Mouse (Mus musculus) kidney, embryonic 15.5 days (tissue): Measurements from ENCODE around the gene Cct2. TPM values are rescaled to one million over a fixed set of nuclear protein-coding genes. Genes with fewer than 3 reads are reported as not detected.
A peak's percentile ranks its signal among the peaks of the same experiment; 100 is the strongest.
"Not testable (repeated sequence)": the region's sequence is repeated elsewhere in the genome, so short reads cannot be mapped to it uniquely, and the experiment has no call there.

ENCODE experiments used
- ATAC-seq: fragments of 200-750 bp; cut with Nextera tagmentation; replicated peaks from 2 replicates; pipeline ENCODE4 v1.8.0; 2017; ENCODE audit warnings: moderate TSS enrichment; ENCODE audit not compliant: low FRiP score
- H3K27ac ChIP-seq: fragments of 300-500 bp; sonication (generic); 2 replicates; pipeline ENCODE4 v1.5.1; 2015; ENCODE audit warnings: mild to moderate bottlenecking, inconsistent platforms
- H3K27me3 ChIP-seq: fragments of 300-500 bp; sonication (generic); 2 replicates; pipeline ENCODE4 v1.6.1; 2015; ENCODE audit warnings: inconsistent platforms
- H3K36me3 ChIP-seq: fragments of 300-500 bp; sonication (generic); 2 replicates; pipeline ENCODE4 v1.6.1; 2015; ENCODE audit warnings: inconsistent platforms
- H3K4me1 ChIP-seq: fragments of 300-500 bp; sonication (generic); 2 replicates; pipeline ENCODE4 v1.6.1; 2015; ENCODE audit warnings: inconsistent platforms
- H3K4me2 ChIP-seq: fragments of 300-500 bp; sonication (generic); 2 replicates; pipeline ENCODE4 v1.6.1; 2015; ENCODE audit warnings: moderate library complexity, mild to moderate bottlenecking, inconsistent platforms
- H3K4me3 ChIP-seq: fragments of 300-500 bp; sonication (generic); replicated peaks from 2 replicates; pipeline ENCODE4 v1.5.1; 2015; ENCODE audit warnings: mild to moderate bottlenecking, inconsistent platforms
- H3K9ac ChIP-seq: fragments of 300-500 bp; sonication (generic); 2 replicates; pipeline ENCODE4 v1.6.1; 2015; ENCODE audit warnings: mild to moderate bottlenecking, inconsistent platforms
- H3K9me3 ChIP-seq: fragments of 300-500 bp; sonication (generic); replicated peaks from 2 replicates; pipeline ENCODE4 v1.6.1; 2016; ENCODE audit warnings: inconsistent platforms
- WGBS: fragments of 180-500 bp; shearing (Covaris S2); methylation state at CpG from one replicate; pipeline ENCODE4 v1.1.7; 2015; ENCODE audit warnings: mixed read lengths; 5-methylcytosine and 5-hydroxymethylcytosine counted together
- polyA plus RNA-seq: library from polyadenylated mRNA; unstranded; fragments of >200 nt; fragmentation: Nextera tagmentation; extraction: Ambion mirVana; gene quantifications from 2 replicates; pipeline ENCODE4 v1.2.1, GENCODE M21; 2015

Gene Cct2
- polyA plus RNA-seq, 1 experiment from 2014 or later: 258 TPM

DNA sequence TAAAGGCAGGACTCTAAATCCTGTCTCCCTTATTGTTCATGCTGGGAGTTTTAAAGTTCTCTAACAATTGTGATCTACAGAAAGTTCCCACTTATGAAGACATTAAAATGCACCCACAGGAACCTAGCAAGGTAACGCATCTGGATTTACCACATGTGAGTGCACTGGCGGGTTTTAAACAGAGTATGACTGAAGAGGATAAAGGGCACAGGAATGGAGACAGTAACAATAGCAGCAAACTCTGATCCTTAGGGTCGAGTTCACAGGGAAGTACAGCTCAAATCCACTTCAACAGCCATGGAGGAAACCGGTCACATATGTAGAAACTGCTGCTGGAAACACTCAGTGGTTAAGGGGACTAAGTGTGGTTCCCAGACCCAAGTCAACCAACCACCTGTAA is 14.4 kb downstream of the Cct2 start:
- WGBS: 77% methylated on average over 4 of the region's 4 CpGs
- peaks cover 7% of the 10 kb centered on the region; the same call in 1 of the 2 replicates for H3K27me3 ChIP-seq

DNA sequence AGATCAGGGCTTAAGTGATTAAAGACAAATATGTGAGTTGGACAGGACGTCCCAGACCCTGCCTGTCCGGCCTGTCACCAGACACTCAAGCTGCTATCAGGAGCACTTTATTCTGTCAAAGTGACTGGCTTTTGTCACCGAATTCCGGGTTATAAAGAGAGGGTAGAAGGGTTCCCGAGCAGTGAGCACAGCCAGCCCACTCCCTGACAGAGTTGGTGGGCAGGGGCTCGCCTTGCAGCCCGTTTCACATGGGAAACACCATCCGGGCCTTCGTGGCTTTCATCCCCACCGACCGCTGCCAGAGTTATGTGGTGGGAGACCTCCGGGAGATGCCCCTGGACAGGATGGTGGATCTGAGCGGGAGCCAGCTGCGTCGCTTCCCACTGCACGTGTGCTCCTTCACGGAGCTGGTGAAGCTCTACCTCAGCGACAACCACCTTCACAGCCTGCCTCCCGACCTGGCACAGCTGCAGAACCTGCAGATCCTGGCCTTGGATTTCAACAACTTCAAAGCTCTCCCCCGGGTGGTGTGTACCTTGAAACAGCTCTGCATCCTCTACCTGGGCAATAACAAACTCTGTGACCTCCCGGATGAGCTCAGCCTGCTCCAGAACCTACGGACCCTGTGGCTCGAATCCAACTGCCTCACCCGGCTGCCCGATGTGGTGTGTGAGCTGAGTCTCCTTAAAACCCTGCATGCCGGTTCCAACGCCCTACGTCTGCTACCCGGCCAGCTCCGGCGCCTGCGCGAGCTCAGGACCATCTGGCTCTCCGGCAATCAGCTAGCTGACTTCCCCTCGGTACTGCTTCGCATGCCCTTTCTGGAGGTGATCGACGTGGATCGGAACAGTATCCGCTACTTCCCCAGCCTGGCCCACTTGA is 18.2 kb downstream of the Cct2 start, which contains the start of gene Lrrc10:
TSS of gene Lrrc10 (plus strand) at position 167 of the 882 bp plus-strand sequence.
- Histone ChIP-seq H3K27ac (no peak within 1 kb of the TSS), H3K4me2 (peak within 1 kb of the TSS; percentile 46), H3K27me3 (peaks cover 12% of the 10 kb centered on the region; the same call in 1 of the 2 replicates), H3K9ac (no peak within 1 kb of the TSS), H3K4me3 (peak within 1 kb of the TSS; percentile 15), H3K36me3 (peaks cover 16% of the 10 kb centered on the region), H3K4me1 (peaks cover 27% of the 10 kb centered on the region), H3K9me3 (no peaks in the 10 kb centered on the region)
- 39% methylated on average over 40 of the region's 40 CpGs for WGBS
- no peak; the same call in 1 of the 2 replicates for ATAC-seq

More for the DNA sequence above, 14.4 kb downstream of the Cct2 start:
- H3K4me3 ChIP-seq: no peak overlapping the region
- ATAC-seq: no peak
- peaks cover 22% of the 10 kb centered on the region for H3K4me1 ChIP-seq
- no peaks in the 10 kb centered on the region for H3K9me3 ChIP-seq
- H3K4me2 ChIP-seq: no peak overlapping the region
- H3K9ac ChIP-seq: no peak overlapping the region
- H3K36me3 ChIP-seq: peaks cover 55% of the 10 kb centered on the region
- no peak overlapping the region for H3K27ac ChIP-seq

DNA sequence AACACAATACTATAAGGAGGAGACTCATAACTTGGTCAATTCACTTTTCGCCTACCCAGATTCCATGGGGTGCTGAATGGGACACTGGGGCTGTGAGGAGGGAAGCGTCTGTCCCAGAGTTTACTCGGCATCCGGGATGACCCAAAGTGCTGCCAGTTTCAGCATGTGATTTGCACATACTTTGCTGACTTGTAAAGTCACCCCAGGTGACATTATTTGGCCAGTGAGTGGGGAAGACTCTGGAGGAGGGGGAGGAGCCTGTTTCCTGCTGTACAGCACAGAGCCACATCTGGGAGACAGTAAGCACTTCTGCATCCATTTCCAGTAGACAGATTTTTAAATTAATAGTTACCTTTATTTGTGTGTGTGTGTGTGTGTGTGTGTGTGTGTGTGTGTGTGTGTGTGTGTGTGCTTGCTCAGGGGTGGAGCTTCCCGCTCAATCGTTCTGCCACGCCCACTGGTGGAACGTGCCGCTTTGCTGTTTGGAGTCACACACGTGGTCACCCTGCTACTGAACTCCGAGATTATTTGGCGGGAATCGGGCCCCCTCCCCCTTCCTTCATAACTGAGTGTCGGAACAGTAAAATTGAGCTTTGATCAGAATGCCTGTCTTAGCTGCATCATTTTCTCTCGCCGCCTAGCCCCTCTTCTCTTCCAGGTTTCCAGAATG is 20.0 kb downstream of the Cct2 start:
- not testable (repeated sequence) for ATAC-seq

DNA sequence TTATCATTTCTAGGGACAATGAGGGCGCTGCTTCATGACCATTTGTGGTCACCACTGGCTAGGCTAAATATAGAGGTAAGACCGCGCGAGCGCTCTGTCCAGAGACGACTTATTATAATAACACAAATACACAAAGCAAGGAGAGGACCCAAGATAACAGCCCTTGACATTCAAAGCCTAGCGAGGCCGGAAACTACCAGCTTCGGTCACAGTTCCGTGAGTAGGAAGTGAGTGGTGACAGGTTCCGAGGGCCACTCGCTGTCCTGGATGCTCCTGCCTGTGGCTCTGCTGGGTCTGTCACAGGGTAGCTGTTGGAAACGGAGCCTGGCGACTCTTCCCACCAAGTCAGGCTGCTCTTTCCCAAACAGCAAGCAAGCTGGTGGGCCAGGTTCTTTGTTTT is 21.3 kb downstream of the Cct2 start:
- Histone ChIP-seq H3K9ac (no peak overlapping the region), H3K9me3 (no peaks in the 10 kb centered on the region), H3K27ac (no peak overlapping the region), H3K4me3 (no peak overlapping the region), H3K4me2 (no peak overlapping the region), H3K27me3 (peaks cover 12% of the 10 kb centered on the region; the same call in 1 of the 2 replicates), H3K4me1 (peaks cover 19% of the 10 kb centered on the region), H3K36me3 (no peaks in the 10 kb centered on the region)
- no peak for ATAC-seq
- 84% methylated on average over 14 of the region's 14 CpGs for WGBS

More for the DNA sequence above, 20.0 kb downstream of the Cct2 start:
- H3K4me2 ChIP-seq: peak overlapping the region; percentile 33
- H3K9ac ChIP-seq, H3K36me3 ChIP-seq, H3K4me3 ChIP-seq, H3K27ac ChIP-seq, H3K9me3 ChIP-seq: not testable (repeated sequence)
- peaks cover 12% of the 10 kb centered on the region; the same call in 1 of the 2 replicates for H3K27me3 ChIP-seq
- peaks cover 23% of the 10 kb centered on the region for H3K4me1 ChIP-seq
- 55% methylated on average over 16 of the region's 16 CpGs for WGBS

DNA sequence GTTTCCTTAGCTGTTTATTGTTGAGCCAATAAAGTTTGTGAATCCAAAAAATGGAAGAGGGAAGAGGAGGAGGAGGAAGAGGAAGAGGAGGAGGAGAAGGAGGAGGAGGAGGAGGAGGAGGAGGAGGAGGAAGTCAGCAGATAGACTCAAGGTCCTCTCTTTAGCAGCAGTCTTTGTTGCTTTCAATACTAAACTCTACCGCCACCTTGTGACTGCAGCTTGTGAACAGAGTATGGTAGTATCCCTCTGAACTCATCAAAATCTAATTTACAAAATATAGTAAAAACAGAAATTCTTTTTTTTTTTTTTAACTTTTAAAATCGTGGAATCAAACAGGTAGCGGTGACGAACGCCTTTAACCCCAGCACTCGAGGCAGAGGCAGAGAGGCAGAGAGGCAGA is 23.3 kb downstream of the Cct2 start:
- Histone ChIP-seq H3K4me3 (no peak overlapping the region), H3K36me3 (no peaks in the 10 kb centered on the region), H3K9me3 (no peaks in the 10 kb centered on the region), H3K9ac (no peak overlapping the region), H3K4me2 (no peak overlapping the region), H3K27me3 (peaks cover 7% of the 10 kb centered on the region; the same call in 1 of the 2 replicates), H3K27ac (no peak overlapping the region), H3K4me1 (peaks cover 8% of the 10 kb centered on the region; the same call in 1 of the 2 replicates)
- WGBS: 75% methylated on average over 6 of the region's 6 CpGs
- no peak; the same call in 1 of the 2 replicates for ATAC-seq

DNA sequence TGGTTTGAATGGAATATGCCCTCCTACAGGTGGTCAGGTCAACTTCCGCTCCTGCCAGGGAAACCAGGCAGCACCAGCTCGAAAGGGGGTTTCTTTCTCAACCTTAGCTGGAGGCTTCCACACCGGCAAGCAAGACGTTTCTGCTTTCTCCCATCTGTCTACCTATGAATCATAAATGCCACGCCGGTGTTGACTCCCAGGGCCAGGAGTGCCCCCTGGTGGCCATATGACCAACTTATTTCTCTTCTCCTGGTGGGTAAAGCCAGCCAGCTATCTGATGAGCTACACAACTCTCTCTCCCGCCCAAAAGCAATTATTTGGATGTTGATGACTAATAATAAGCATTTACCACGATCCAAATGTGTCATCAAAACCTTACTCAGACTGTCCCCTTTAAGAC is 29.8 kb downstream of the Cct2 start:
- WGBS: 24% methylated on average over 8 of the region's 8 CpGs
- H3K9ac ChIP-seq: no peak overlapping the region
- ATAC-seq: 0 out of 2 replicates have a peak, but pooled peaks have one; percentile 56
- H3K4me3 ChIP-seq: no peak overlapping the region
- H3K4me1 ChIP-seq: no peaks in the 10 kb centered on the region
- no peak overlapping the region; the same call in 1 of the 2 replicates for H3K4me2 ChIP-seq
- peaks cover 8% of the 10 kb centered on the region; the same call in 1 of the 2 replicates for H3K27me3 ChIP-seq
- no peaks in the 10 kb centered on the region for H3K9me3 ChIP-seq
- H3K36me3 ChIP-seq: no peaks in the 10 kb centered on the region
- no peak overlapping the region for H3K27ac ChIP-seq

DNA sequence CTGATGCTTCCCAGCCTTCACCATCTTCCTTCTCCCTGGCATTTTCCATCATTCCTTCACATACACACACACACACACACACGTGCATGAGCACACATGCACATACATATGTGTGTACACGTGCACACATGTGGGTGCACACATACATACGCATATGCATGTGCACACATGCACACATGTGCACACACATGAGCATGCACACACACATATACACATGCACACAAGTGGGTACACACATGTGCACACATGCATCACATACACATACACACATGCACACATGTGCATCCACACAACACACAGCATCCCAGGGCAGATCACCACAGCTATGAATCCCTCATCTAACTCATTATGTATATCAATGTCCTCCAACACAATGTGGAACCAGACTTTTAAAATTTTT is 32.5 kb downstream of the Cct2 start:
- ATAC-seq: no peak
- Histone ChIP-seq H3K4me3 (no peak overlapping the region), H3K27me3 (peaks cover 25% of the 10 kb centered on the region), H3K9me3 (no peaks in the 10 kb centered on the region), H3K4me2 (no peak overlapping the region), H3K9ac (no peak overlapping the region), H3K27ac (no peak overlapping the region), H3K36me3 (no peaks in the 10 kb centered on the region), H3K4me1 (no peaks in the 10 kb centered on the region)
- 97% methylated on average over 3 of the region's 3 CpGs for WGBS

DNA sequence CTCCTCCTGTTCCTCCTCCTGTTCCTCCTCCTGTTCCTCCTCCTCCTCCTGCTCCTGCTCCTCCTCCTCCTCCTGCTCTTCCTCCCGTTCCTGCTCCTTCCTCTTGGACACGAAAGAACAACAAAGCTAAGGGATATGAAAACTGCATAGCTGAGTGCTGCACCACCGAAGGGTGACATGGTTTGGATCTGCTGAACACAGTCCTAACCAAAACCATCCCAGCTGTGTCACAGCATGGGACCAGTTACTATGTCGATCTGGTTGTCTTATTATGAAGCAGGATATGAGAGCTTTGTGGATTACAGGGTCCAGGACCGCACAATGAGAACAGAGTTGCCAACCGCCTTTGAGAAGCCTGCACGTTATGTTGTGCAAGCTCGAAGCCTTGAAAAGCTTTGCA is 37.4 kb downstream of the Cct2 start:
- no peak overlapping the region for H3K4me2 ChIP-seq
- ATAC-seq: no peak
- WGBS: 76% methylated on average over 8 of the region's 8 CpGs

DNA sequence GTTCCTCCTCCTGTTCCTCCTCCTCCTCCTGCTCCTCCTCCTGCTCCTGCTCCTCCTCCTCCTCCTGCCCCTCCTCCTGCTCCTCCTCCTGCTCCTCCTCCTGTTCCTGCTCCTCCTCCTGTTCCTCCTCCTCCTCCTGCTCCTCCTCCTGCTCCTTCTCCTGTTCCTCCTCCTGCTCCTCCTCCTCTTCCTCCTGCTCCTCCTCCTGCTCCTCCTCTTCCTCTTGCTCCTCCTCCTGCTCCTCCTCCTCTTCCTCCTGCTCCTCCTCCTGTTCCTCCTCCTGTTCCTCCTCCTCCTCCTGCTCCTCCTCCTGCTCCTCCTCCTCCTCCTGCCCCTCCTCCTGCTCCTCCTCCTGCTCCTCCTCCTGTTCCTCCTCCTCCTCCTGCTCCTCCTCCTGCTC is 37.8 kb downstream of the Cct2 start:
- not testable (repeated sequence) for H3K27ac ChIP-seq, H3K9me3 ChIP-seq, H3K36me3 ChIP-seq, H3K4me2 ChIP-seq, H3K9ac ChIP-seq, ATAC-seq, H3K4me3 ChIP-seq
- H3K27me3 ChIP-seq: peaks cover 68% of the 10 kb centered on the region
- H3K4me1 ChIP-seq: peaks cover 25% of the 10 kb centered on the region

More for the DNA sequence above, 37.4 kb downstream of the Cct2 start:
- H3K9me3 ChIP-seq: no peaks in the 10 kb centered on the region
- no peak overlapping the region for H3K27ac ChIP-seq
- peaks cover 68% of the 10 kb centered on the region for H3K27me3 ChIP-seq
- H3K36me3 ChIP-seq: no peaks in the 10 kb centered on the region
- H3K4me1 ChIP-seq: peaks cover 21% of the 10 kb centered on the region
- H3K9ac ChIP-seq: no peak overlapping the region
- no peak overlapping the region for H3K4me3 ChIP-seq

DNA sequence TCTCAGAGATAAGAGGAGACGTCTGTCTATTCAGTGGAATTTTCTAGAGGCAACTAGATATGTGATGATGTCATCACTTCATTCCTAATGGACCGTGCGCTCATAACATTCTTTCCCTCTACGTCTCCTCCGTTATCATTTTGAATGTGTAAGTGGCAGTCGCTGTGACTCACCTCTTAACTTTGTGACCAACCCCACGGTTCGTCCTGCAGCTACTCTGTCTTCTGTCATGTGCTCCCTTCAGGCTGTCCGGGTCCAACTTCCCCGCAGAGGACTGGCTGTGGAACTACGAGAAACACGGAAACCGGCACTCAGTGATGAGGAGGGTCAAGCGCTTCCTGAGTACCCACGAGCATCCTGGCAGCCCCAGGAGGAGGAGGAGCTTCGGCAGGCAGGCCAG is 39.9 kb downstream of the Cct2 start:
- peak overlapping the region; percentile 47 for H3K4me2 ChIP-seq
- WGBS: 39% methylated on average over 16 of the region's 16 CpGs
- peaks cover 27% of the 10 kb centered on the region for H3K4me1 ChIP-seq
- no peaks in the 10 kb centered on the region for H3K36me3 ChIP-seq
- H3K27me3 ChIP-seq: peaks cover 74% of the 10 kb centered on the region
- H3K9ac ChIP-seq: no peak overlapping the region
- peak overlapping the region; percentile 16; the same call in 1 of the 2 replicates for H3K4me3 ChIP-seq
- ATAC-seq: no peak
- H3K9me3 ChIP-seq: no peaks in the 10 kb centered on the region
- H3K27ac ChIP-seq: no peak overlapping the region

DNA sequence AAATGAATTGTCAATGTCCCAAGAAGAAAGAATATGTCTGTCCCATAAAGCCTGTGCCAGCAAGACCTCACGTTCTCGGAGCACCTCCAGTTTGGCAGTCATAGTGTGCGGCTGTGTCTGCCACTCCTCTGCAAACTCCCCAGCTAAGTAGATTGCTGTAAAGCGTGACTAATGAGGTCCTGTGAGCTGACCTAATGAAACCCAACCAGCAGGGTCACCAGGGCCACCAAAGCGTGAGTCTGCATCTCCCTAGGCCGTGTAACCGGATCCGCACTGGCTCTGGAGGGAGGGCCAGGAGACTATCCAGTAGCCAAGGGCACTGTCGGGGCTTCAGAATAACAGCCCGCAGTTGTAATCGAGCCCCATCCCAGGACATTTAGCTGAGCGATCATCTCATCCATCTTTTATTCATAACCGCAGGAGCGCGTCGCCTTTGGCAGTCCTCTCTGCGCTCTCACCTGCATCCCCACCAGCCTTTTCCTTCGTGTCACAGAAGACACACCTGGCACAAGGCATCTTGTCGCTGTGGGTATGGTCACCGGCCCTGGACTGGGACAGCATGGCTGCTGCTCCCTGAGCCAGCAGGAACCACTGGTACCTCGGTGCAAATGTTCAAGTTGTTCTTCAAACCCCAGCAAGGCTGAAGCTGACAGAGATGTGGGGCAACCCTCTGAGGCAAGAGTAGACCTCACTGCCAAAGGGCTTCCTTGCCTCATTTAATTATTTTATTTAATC is 42.4 kb downstream of the Cct2 start:
- H3K9ac ChIP-seq: no peak overlapping the region
- peak; percentile 98 for ATAC-seq
- H3K4me3 ChIP-seq: no peak overlapping the region
- H3K36me3 ChIP-seq: no peaks in the 10 kb centered on the region
- no peaks in the 10 kb centered on the region for H3K9me3 ChIP-seq
- H3K4me1 ChIP-seq: peaks cover 31% of the 10 kb centered on the region
- peak overlapping the region; percentile 42 for H3K4me2 ChIP-seq
- WGBS: 10% methylated on average over 21 of the region's 21 CpGs
- H3K27me3 ChIP-seq: peaks cover 65% of the 10 kb centered on the region
- no peak overlapping the region for H3K27ac ChIP-seq
